Mouse (Mus musculus) monocyte, adult 59 days (primary cell): Measurements from ENCODE around the gene Zfp26. TPM values are rescaled to one million over a fixed set of nuclear protein-coding genes. Genes with fewer than 3 reads are reported as not detected.

Experiments used
- total RNA-seq, 2 experiments: library from RNA; stranded (reverse); gene quantifications; one replicate each; pipeline ENCODE4 v1.2.4; 2023

The Zfp26 gene
- total RNA-seq = 10 to 100 TPM; 21.7 to 23.2 TPM

DNA sequence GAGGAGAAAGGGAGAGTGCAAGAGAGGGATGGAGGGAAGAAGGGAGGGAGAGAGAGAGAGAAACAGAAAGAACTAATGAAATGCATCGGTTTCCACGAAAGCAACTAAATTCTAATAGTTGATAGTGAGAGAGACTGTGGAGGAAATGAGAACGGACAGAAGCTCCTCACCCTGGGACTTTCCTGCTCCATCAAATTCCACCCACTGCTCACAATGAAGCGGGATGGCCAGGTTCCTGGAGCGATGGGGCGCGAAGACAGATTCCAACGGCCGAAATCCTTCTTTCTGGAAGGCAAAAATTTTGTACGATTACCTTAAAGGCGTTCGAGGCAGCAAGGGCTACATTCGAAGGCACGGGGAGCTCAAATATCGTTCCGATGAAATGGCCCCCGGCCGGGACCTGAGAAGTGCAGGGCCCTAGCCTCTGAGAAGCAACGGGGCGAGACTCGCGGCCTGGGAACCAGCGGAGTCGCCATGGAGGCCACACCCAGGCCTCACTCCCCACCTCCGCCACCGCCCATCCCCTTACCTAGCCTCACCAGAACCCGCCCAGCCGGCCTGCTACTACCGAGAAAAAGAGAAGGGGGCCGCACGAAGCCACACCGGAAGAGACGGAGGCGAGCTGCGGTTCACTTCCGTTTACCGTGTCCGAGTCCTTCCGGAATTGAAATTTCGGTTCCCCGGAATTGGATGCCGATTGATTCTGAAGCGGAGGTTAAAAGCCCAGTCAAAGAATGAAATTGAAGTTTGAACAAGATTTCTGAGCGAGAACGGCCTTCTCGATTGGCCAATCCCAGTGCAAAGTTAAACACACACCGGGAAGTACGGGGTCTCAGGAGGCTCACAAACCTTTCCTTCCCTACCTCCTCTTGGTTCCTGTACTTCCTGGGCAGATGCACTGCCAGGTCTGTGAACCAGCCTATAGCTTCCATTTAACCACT lies at the start of gene Zfp26:
Zfp26 (minus strand) TSS at position 786 of the 941 bp plus-strand sequence.

DNA sequence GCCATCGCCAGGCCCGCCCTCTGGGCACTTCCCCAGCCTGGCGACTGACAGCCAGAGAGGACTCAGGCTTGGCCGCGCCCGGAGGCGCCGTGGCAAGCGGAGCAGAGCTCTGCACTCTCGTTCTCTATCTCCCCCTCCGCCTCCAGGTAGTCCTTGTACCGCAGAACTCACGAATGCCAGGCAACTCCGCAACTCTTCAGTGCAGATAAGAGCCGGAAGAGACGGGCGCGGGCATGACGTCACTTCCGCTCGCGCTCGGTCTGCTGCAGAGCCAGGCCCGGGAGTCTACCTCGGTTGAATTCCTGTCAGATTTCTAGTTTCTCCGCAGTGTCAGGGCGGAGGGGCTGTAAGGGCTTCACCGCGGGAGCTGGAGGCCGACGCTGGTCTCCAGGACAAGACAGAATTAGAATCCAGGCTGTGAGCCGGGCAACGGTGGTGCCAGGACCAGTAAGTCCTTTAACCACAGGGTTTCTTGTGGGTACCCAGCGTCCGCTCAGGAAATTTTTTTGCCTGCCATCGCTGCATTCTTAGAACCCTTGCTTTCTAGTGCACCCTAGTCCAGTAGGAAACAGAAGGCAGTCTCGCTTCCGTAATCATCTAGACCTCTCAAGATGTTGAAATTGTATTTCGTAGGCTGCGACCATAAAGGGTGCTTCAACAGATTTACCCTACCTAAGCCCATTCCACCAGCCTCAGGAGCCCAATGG lies 32.7 kb upstream of the Zfp26 start, which contains the start of gene Zfp426:
Zfp426 (minus strand) TSS at position 220 of the 707 bp plus-strand sequence.

DNA sequence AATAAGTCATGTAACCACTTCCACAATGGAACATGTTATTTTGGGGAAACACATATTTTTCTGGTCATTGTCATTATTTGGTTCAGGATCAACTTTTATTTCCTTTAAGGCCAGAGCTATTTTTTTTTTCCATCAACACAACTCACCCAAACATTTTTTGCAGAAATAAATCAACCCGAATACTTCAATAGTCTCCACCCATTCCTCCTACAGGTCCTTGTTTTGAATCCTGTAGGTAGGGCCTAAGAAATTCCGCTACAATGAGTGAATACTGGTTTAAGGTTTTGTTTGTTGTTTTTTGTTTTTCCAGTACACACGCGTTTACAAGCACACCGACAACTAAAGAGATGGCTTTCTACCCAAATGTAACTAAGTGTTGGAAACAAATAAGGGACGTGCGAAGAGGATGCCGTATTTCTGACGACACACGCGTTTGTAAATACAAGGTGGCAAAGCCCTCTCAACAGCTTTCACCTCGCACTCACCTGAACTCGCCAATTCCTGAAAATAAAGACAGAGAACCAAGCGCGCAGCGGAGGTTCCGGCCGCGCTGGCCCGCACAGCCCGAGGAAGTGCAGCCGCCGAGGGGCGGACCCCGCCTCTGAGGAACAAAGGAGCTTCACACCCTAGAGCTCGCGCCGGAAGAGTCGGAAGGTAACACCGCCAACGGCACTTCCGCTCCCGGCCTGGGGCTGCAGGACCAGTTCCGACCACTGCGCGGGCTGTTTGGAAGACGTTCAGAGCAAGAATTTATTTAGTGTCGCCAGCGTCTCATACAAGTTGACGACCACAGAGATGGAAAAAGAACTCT lies 75.2 kb downstream of the Zfp26 start, which contains the start of gene Zfp560:
Zfp560 (minus strand) TSS at position 646 of the 811 bp plus-strand sequence.

Other genes with a start within 250 kb of the Zfp26 start
- not detected for gene Olfr871, start 248.0 kb downstream of the Zfp26 start, total RNA-seq
- gene Olfr872, start 223.0 kb downstream of the Zfp26 start, total RNA-seq = not detected
- gene Olfr39, start 177.8 kb downstream of the Zfp26 start, total RNA-seq = not detected
- not detected for gene Olfr873, start 161.6 kb downstream of the Zfp26 start, total RNA-seq
- gene Olfr18, start 124.1 kb downstream of the Zfp26 start, total RNA-seq = not detected
- gene Zfp560, start 75.0 kb downstream of the Zfp26 start, total RNA-seq = 1 to 10 TPM; 2.7 to 3.4 TPM
- 10 to 100 TPM; 13.2 to 14.1 TPM for gene Zfp426, start 32.6 kb upstream of the Zfp26 start, total RNA-seq
- 10 to 100 TPM; 18.4 to 19.3 TPM for gene Zfp266, start 61.3 kb upstream of the Zfp26 start, total RNA-seq
- gene Zfp846, start 121.1 kb upstream of the Zfp26 start, total RNA-seq = 1 to 10 TPM; 5.2 to 8.2 TPM
- gene Ubl5, start 182.7 kb upstream of the Zfp26 start, total RNA-seq = 100 to 1,000 TPM; 276 to 300 TPM
- 10 to 100 TPM; 26.1 to 30.7 TPM for gene Fbxl12, start 184.6 kb upstream of the Zfp26 start, total RNA-seq
- 10 to 100 TPM in 1 of 2 experiments, 1 to 10 TPM in 1; 9.9 to 10.1 TPM for gene Pin1, start 191.9 kb upstream of the Zfp26 start, total RNA-seq